8 mouse cellular contexts compared by ENCODE assay signal in the genomic region with DNA sequence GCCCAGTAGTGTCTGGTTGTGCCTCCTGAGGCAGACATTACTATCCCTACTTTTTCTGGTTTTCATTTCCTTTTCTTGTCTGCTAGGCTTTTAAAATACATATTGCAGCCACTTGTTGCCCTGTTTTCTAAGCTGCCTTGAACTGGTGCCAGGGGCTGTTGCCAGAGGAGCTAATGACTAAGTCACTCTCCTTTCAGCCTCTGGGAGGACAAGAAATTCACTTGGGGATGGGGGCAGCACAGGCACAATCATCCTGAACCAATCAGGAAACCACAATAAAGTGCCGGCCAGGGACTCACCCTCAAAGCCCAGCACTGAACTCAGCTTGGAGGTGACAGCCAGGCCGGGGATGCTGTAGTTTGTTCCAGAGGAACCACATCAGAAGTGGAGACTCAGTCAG.
A peak's percentile ranks its signal among the peaks of the same experiment; 100 is the strongest.
DNase-seq lines count a peak whose midpoint lies in the region; ATAC-seq lines count a peak whose summit lies in the region.

No protein-coding gene starts in this region.

- H3K4me1 ChIP-seq in intestine, embryonic 16.5 days (ENCODE audit: control insufficient read depth, insufficient read depth, low read length), result no peaks in the 10 kb centered on the region

- no peaks in the 10 kb centered on the region for H3K9me3 ChIP-seq in intestine, embryonic 16.5 days (ENCODE audit: control insufficient read depth, low read length)

- no peak overlapping the region for H3K4me3 ChIP-seq in intestine, embryonic 16.5 days (ENCODE audit: low read length)

- no peaks in the 10 kb centered on the region for H3K36me3 ChIP-seq in intestine, embryonic 16.5 days (ENCODE audit: control insufficient read depth, insufficient read depth, low read length)

- H3K4me2 ChIP-seq in intestine, embryonic 16.5 days (ENCODE audit: low read depth, low read length), result no peak overlapping the region

- no peaks in the 10 kb centered on the region for H3K27me3 ChIP-seq in intestine, embryonic 16.5 days (replicated peaks; ENCODE audit: control insufficient read depth, insufficient read depth, low read length)

- H3K27ac ChIP-seq in intestine, embryonic 16.5 days (ENCODE audit: low read length), result no peak overlapping the region

- H3K9ac ChIP-seq in intestine, embryonic 16.5 days (ENCODE audit: low read depth, low read length), result no peak overlapping the region

- no peak for ATAC-seq in intestine, embryonic 16.5 days
- no peak for ATAC-seq in monocyte, adult 5-6 weeks (replicated peaks; ENCODE audit: insufficient number of reproducible peaks, low FRiP score, low TSS enrichment, poor library complexity, severe bottlenecking)

- peak; percentile 26 to 62 for DNase-seq in cerebellum, postnatal 14 days
- no peak for DNase-seq in cerebellum, adult 11 months
- DNase-seq in urinary bladder, postnatal 14 days (ENCODE audit: low spot score), result peak; percentile 34
- DNase-seq in urinary bladder, postnatal 10 days (ENCODE audit: low spot score), result no peak
- peak; percentile 73 for DNase-seq in kidney, postnatal 14 days
- peak; percentile 29 for DNase-seq in right cerebral cortex, postnatal 4 days

- 47% methylated on average over 2 of the region's 2 CpGs for WGBS in intestine, embryonic 16.5 days

Comparison
In these comparisons a context has a peak if more than half of its experiments do, and no peak if none do; other contexts are left out.
1. DNase-seq: peak in cerebellum, postnatal 14 days (2 of 2), urinary bladder, postnatal 14 days (single experiment), kidney, postnatal 14 days (single experiment) and right cerebral cortex, postnatal 4 days (single experiment); none in cerebellum, adult 11 months (single experiment) and urinary bladder, postnatal 10 days (single experiment).